Mouse (Mus musculus): ENCODE data around the gene Usb1.

DNA sequence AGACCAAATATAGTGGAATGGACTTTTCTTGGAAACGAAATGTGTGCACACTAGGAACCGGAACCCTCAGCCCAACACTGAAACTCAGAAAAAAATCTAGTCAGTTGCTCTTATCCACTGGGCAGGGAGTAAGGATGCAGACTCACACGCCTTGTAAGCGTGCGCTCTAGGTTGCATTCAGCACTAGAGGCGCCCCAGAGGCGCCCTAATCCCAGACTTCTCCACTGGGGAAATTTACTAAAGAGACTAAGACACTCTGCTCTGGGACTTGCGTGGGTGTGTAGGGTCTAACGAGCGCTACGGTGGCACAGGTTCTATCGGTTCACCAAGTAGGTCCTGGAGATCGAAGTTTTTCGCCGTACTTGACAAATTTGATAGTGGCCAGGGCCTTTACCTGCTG lies 19.4 kb downstream of the Usb1 start:
- TF ChIP-seq ZC3H11A (IDR thresholded peaks at IDR 0.05; ENCODE audit: borderline replicate concordance, low read depth, low read length) (no peak), CHD2 (IDR thresholded peaks at IDR 0.05; ENCODE audit: low read depth, low read length) (no peak)

Data from ES-E14 (cell line).